In the genomic region with DNA sequence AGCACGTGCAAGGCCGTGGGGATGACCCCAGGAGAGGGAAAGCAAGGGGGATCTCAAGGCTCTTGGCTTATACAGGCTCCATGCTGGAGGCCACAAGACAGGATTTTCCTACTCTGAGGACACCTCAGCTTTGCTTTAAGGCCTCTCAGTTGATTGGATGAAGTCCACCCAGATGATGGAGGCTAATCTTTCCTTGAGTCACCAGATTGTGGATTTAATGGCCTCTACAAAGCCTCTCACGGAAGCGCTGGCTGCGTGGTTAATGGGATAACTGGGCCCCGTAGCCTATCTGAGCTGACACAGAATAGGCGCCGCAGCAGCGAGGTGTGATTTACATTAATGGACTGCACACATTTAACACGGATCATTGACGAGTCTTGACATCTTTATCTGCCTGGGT, we compare ENCODE assay signal across 30 mouse cellular contexts. TPM values are rescaled to one million over a fixed set of nuclear protein-coding genes. Genes with fewer than 3 reads are reported as not detected.
DNase-seq lines count a peak whose midpoint lies in the region; ATAC-seq and TF ChIP-seq lines count a peak whose summit lies in the region.
"Had no signal": no experiment of that assay in that cellular context is flagged by ENCODE, and none has a peak within 500 bp of the region (broad histone marks: within the 10 kb centered on the region; RNA-seq: fewer than 3 reads in every experiment).

No protein-coding gene starts in this region.

- no peaks in the 10 kb centered on the region for H3K36me3 ChIP-seq in midbrain, embryonic 14.5 days (ENCODE audit: control insufficient read depth, insufficient read depth, low read length)
- H3K36me3 ChIP-seq: forebrain, embryonic 10.5 days; heart, embryonic 15.5 days; liver, embryonic 13.5 days had no signal

- peak; percentile 53; the same call in 1 of the 2 replicates for ATAC-seq in midbrain, embryonic 14.5 days (ENCODE audit: low FRiP score, low TSS enrichment)
- ATAC-seq: intestine, postnatal 0 days had no signal

- DNase-seq in embryo, embryonic 11 days, result peak; percentile 8
- DNase-seq in embryo, embryonic 10 days (ENCODE audit: low spot score), result no peak
- peak; percentile 76 for DNase-seq in brain, embryonic 14.5 days (ENCODE audit: low read depth)
- DNase-seq in midbrain, embryonic 14.5 days, result peak; percentile 76
- DNase-seq in retina, embryonic 14.5 days (ENCODE audit: low spot score), result peak; percentile 40
- DNase-seq in right cerebral cortex, postnatal 4 days, result no peak
- DNase-seq in heart, postnatal 14 days, result no peak
- DNase-seq: adrenal gland, postnatal 10 days; cerebellum, adult 9-10 months; gastrocnemius, postnatal 36 days; heart, adult 2 months; heart, postnatal 4 days; kidney, postnatal 25 days; layer of hippocampus, postnatal 36 days; liver, embryonic 13.5 days; lung, adult 2 months; lung, postnatal 14 days; thymus, postnatal 25 days had no signal

- H3K27ac ChIP-seq in midbrain, embryonic 14.5 days (replicated peaks; ENCODE audit: low read depth, low read length), result peak overlapping the region; percentile 10
- H3K27ac ChIP-seq: forebrain, embryonic 10.5 days; heart, adult 2 months; heart, embryonic 15.5 days; layer of hippocampus, adult 2 months; liver, embryonic 13.5 days had no signal

- H3K9ac ChIP-seq in midbrain, embryonic 14.5 days (replicated peaks; ENCODE audit: low read length), result no peak overlapping the region
- H3K9ac ChIP-seq: heart, embryonic 15.5 days; liver, embryonic 13.5 days had no signal

- WGBS in midbrain, embryonic 14.5 days, result 17% methylated on average over 11 of the region's 11 CpGs

- no peak for TF ChIP-seq CTCF in brain, embryonic 14.5 days (IDR thresholded peaks at IDR 0.05; ENCODE audit: borderline replicate concordance, extremely low read depth, insufficient read depth, insufficient read length)

- H3K9me3 ChIP-seq in midbrain, embryonic 14.5 days (ENCODE audit: control insufficient read depth, low read length), result no peaks in the 10 kb centered on the region
- H3K9me3 ChIP-seq: heart, embryonic 15.5 days; liver, embryonic 13.5 days had no signal

- no peak for TF ChIP-seq POLR2A in brain, embryonic 14.5 days (IDR thresholded peaks at IDR 0.05; ENCODE audit: borderline replicate concordance, extremely low read depth, insufficient read depth, insufficient read length, poor library complexity, severe bottlenecking)

- peak overlapping the region; percentile 22 for H3K4me2 ChIP-seq in midbrain, embryonic 14.5 days (ENCODE audit: low read length)
- H3K4me2 ChIP-seq: heart, embryonic 15.5 days; liver, embryonic 13.5 days had no signal

- no peaks in the 10 kb centered on the region for H3K27me3 ChIP-seq in midbrain, embryonic 14.5 days (ENCODE audit: control insufficient read depth, insufficient read depth, low read length)
- H3K27me3 ChIP-seq: heart, embryonic 15.5 days; liver, embryonic 13.5 days had no signal

- H3K4me3 ChIP-seq in midbrain, embryonic 14.5 days (replicated peaks; ENCODE audit: low read depth, low read length), result no peak overlapping the region
- H3K4me3 ChIP-seq: forebrain, embryonic 10.5 days; heart, adult 2 months; heart, embryonic 15.5 days; layer of hippocampus, adult 2 months; liver, embryonic 13.5 days had no signal

- peaks cover 6% of the 10 kb centered on the region; the same call in 1 of the 2 replicates for H3K4me1 ChIP-seq in midbrain, embryonic 14.5 days (ENCODE audit: control insufficient read depth, insufficient read depth, low read length)

- intact Hi-C loops in heart, postnatal 14 days (cut with DNase I), result no loop called here

RNA-seq across cellular contexts. Expression of a gene that starts 14.8 kb away (rescaled TPM):
- not detected in 2 replicates for polyA plus RNA-seq in brain, embryonic 14.5 days (2012; rRNA removed)
- not detected in 2 replicates for polyA plus RNA-seq in midbrain, embryonic 14.5 days (2014; fragmentation: Nextera tagmentation; extraction: Ambion mirVana)
- not detected for total RNA-seq in heart, postnatal 14 days (2021)
- total RNA-seq: adrenal gland, postnatal 10 days; common myeloid progenitor, adult 5-6 weeks; gastrocnemius, postnatal 36 days; heart, adult 2 months; heart, postnatal 4 days; layer of hippocampus, adult 2 months; layer of hippocampus, postnatal 36 days; left cerebral cortex, postnatal 36 days; megakaryocyte progenitor cell, adult 5-6 weeks; neutrophil, adult 5-6 weeks had no signal
- polyA plus RNA-seq: embryonic facial prominence, embryonic 11.5 days; forebrain, embryonic 10.5 days; heart, adult 2 months; heart, embryonic 15.5 days; intestine, postnatal 0 days; kidney, embryonic 14.5 days; limb, embryonic 14.5 days; liver, embryonic 13.5 days; lung, adult 2 months; stomach, embryonic 14.5 days had no signal

RNA-seq across cellular contexts. Expression of a gene that starts 27.2 kb away (rescaled TPM):
- polyA plus RNA-seq in brain, embryonic 14.5 days (2012; rRNA removed), result not detected in 2 replicates
- polyA plus RNA-seq in midbrain, embryonic 14.5 days (2014; fragmentation: Nextera tagmentation; extraction: Ambion mirVana), result not detected in 2 replicates
- not detected for total RNA-seq in heart, postnatal 14 days (2021)
- total RNA-seq: adrenal gland, postnatal 10 days; common myeloid progenitor, adult 5-6 weeks; gastrocnemius, postnatal 36 days; heart, adult 2 months; heart, postnatal 4 days; layer of hippocampus, adult 2 months; layer of hippocampus, postnatal 36 days; left cerebral cortex, postnatal 36 days; megakaryocyte progenitor cell, adult 5-6 weeks; neutrophil, adult 5-6 weeks had no signal
- polyA plus RNA-seq: embryonic facial prominence, embryonic 11.5 days; forebrain, embryonic 10.5 days; heart, adult 2 months; heart, embryonic 15.5 days; intestine, postnatal 0 days; kidney, embryonic 14.5 days; limb, embryonic 14.5 days; liver, embryonic 13.5 days; lung, adult 2 months; stomach, embryonic 14.5 days had no signal

RNA-seq across cellular contexts. Expression of a gene that starts 43.6 kb away (rescaled TPM):
- polyA plus RNA-seq in brain, embryonic 14.5 days (2012; rRNA removed), result 61.1 and 87.9 TPM in 2 replicates
- 18.3 and 19.9 TPM in 2 replicates for polyA plus RNA-seq in midbrain, embryonic 14.5 days (2014; fragmentation: Nextera tagmentation; extraction: Ambion mirVana)
- total RNA-seq in heart, postnatal 14 days (2021), result 1 to 10 TPM in 1 of 2 experiments, under 1 TPM in 1; 0.69 to 1.1 TPM

RNA-seq across cellular contexts. Expression of a gene that starts 45.3 kb away (rescaled TPM):
- not detected in 2 replicates for polyA plus RNA-seq in brain, embryonic 14.5 days (2012; rRNA removed)
- not detected in 2 replicates for polyA plus RNA-seq in midbrain, embryonic 14.5 days (2014; fragmentation: Nextera tagmentation; extraction: Ambion mirVana)
- total RNA-seq in heart, postnatal 14 days (2021), result not detected
- total RNA-seq: adrenal gland, postnatal 10 days; common myeloid progenitor, adult 5-6 weeks; gastrocnemius, postnatal 36 days; heart, adult 2 months; heart, postnatal 4 days; layer of hippocampus, adult 2 months; layer of hippocampus, postnatal 36 days; left cerebral cortex, postnatal 36 days; megakaryocyte progenitor cell, adult 5-6 weeks; neutrophil, adult 5-6 weeks had no signal
- polyA plus RNA-seq: embryonic facial prominence, embryonic 11.5 days; forebrain, embryonic 10.5 days; heart, adult 2 months; heart, embryonic 15.5 days; kidney, embryonic 14.5 days; liver, embryonic 13.5 days; lung, adult 2 months had no signal

RNA-seq across cellular contexts. Expression of a gene that starts 51.6 kb away (rescaled TPM):
- polyA plus RNA-seq in brain, embryonic 14.5 days (2012; rRNA removed), result 0.08 and 0.11 TPM in 2 replicates
- polyA plus RNA-seq in midbrain, embryonic 14.5 days (2014; fragmentation: Nextera tagmentation; extraction: Ambion mirVana), result 0.13 TPM in 1 of 2 replicates, not detected in the other
- total RNA-seq in heart, postnatal 14 days (2021), result not detected
- total RNA-seq: adrenal gland, postnatal 10 days; gastrocnemius, postnatal 36 days; heart, adult 2 months; heart, postnatal 4 days; megakaryocyte progenitor cell, adult 5-6 weeks had no signal
- polyA plus RNA-seq: embryonic facial prominence, embryonic 11.5 days; forebrain, embryonic 10.5 days; heart, adult 2 months; heart, embryonic 15.5 days; intestine, postnatal 0 days; kidney, embryonic 14.5 days; limb, embryonic 14.5 days; liver, embryonic 13.5 days; stomach, embryonic 14.5 days had no signal

Comparison
In these comparisons a context has a peak if more than half of its experiments do, and no peak if none do; other contexts are left out.
1. DNase-seq: peak in embryo, embryonic 11 days (single experiment), brain, embryonic 14.5 days (single experiment), midbrain, embryonic 14.5 days (single experiment) and retina, embryonic 14.5 days (single experiment); none in embryo, embryonic 10 days (single experiment), right cerebral cortex, postnatal 4 days (single experiment) and heart, postnatal 14 days (0 of 2).